Mouse (Mus musculus) limb, embryonic 13.5 days (tissue): Measurements from ENCODE around the gene Bcl2l12. TPM values are rescaled to one million over a fixed set of nuclear protein-coding genes. Genes with fewer than 3 reads are reported as not detected.
A peak's percentile ranks its signal among the peaks of the same experiment; 100 is the strongest.

Source experiments
- ATAC-seq: fragments of 200-750 bp; cut with Nextera tagmentation; 2 replicates; pipeline ENCODE4 v1.8.0; 2017; ENCODE audit warnings: low read depth, moderate number of reproducible peaks, moderate TSS enrichment; ENCODE audit not compliant: low FRiP score
- H3K27ac ChIP-seq: fragments of 300-500 bp; sonication (generic); 2 replicates; pipeline ENCODE4 v1.5.1; 2015; ENCODE audit warnings: inconsistent platforms, mild to moderate bottlenecking, moderate library complexity
- H3K27me3 ChIP-seq: fragments of 300-500 bp; sonication (generic); 2 replicates; pipeline ENCODE4 v1.6.1; 2015; ENCODE audit warnings: mild to moderate bottlenecking, inconsistent platforms
- H3K36me3 ChIP-seq: fragments of 300-500 bp; sonication (generic); 2 replicates; pipeline ENCODE4 v1.6.1; 2015; ENCODE audit warnings: inconsistent platforms, mild to moderate bottlenecking, moderate library complexity
- H3K4me1 ChIP-seq: fragments of 300-500 bp; sonication (generic); 2 replicates; pipeline ENCODE4 v1.6.1; 2015; ENCODE audit warnings: inconsistent platforms
- H3K4me2 ChIP-seq: fragments of 300-500 bp; sonication (generic); replicated peaks from 2 replicates; pipeline ENCODE4 v1.6.1; 2015; ENCODE audit warnings: inconsistent platforms, mild to moderate bottlenecking, moderate library complexity
- H3K4me3 ChIP-seq: fragments of 300-500 bp; sonication (generic); 2 replicates; pipeline ENCODE4 v1.5.1; 2015; ENCODE audit warnings: moderate library complexity, mild to moderate bottlenecking, inconsistent platforms
- H3K9ac ChIP-seq: fragments of 300-500 bp; sonication (generic); 2 replicates; pipeline ENCODE4 v1.6.1; 2015; ENCODE audit warnings: mild to moderate bottlenecking, inconsistent platforms
- H3K9me3 ChIP-seq: fragments of 300-500 bp; sonication (generic); 2 replicates; pipeline ENCODE4 v1.6.1; 2016; ENCODE audit warnings: inconsistent platforms
- WGBS: fragments of 180-500 bp; shearing (Covaris S2); methylation state at CpG from one replicate; pipeline ENCODE4 v1.1.7; 2015; 5-methylcytosine and 5-hydroxymethylcytosine counted together
- microRNA-seq: library from miRNA; unstranded; fragments of <30 nt; microRNA quantifications from one replicate; pipeline ENCODE4, GENCODE M21; 2016
- polyA plus RNA-seq: library from polyadenylated mRNA; unstranded; fragments of >200 nt; fragmentation: Nextera tagmentation; extraction: Ambion mirVana; gene quantifications from 2 replicates; pipeline ENCODE4 v1.2.1, GENCODE M21; 2015

The Bcl2l12 gene
- polyA plus RNA-seq, 1 experiment from 2014 or later = 77.3 TPM

DNA sequence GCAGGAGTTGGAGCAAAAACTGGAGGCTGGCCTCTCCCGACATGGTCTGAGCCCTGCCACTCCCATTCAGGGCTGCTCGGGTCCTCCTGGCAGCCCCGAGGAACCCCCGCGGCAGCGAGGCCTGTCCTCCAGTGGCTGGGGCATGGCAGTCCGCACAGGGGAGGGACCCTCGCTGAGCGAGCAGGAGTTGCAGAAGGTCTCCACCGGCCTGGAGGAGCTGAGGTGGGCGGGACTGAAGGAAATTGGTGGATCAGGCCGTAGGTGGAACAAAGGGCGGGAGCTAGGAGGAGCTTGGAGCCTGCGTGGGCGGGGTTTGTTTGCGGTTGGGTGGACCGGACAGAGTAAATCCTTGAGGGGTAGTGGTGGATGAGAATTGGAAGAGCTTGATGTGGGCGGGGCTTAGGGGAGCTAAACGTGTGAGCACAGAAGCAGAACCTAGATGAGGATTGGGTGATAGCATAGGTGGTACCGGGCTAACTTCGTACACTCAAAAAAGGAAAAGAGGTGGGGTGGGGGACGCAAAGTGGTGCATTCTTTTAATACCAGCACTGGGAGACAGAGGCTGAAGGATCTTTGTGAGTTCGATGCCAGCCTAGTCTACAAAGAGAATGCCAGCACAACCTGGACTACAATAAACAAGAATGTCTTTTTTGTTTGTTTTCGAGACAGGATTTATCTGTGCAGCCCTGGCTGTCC, 45.8 kb downstream of the Bcl2l12 start:
- WGBS = 7% methylated on average over 24 of the region's 24 CpGs
- no peaks in the 10 kb centered on the region for H3K9me3 ChIP-seq
- peak overlapping the region; percentile 86 for H3K4me2 ChIP-seq
- H3K27ac ChIP-seq = peak overlapping the region; percentile 61; the same call in 1 of the 2 replicates
- H3K4me1 ChIP-seq = peaks cover 10% of the 10 kb centered on the region
- ATAC-seq = peak; percentile 92
- H3K4me3 ChIP-seq = peak overlapping the region; percentile 54
- H3K27me3 ChIP-seq = peaks cover 41% of the 10 kb centered on the region
- no peaks in the 10 kb centered on the region for H3K36me3 ChIP-seq
- peak overlapping the region; percentile 76 for H3K9ac ChIP-seq

DNA sequence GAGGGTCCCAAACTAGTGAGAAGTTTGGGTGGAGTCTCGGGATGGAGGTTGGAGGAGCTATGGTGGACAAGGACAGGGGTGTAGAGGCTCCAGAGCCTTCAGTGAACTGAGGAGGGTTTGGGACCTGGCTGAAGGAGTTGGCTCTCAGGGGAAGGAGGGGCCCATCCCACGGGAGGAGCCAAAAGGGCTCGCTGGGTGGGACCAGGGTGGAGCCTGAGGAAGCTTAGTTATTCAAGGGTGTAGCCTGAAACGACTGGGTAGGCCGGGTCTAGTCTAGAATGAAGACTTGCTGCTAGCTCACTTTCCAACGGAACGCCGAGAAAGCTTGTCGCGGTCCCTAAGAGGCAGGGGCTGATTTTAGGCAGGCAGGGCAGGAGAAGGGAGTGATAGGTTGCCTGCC, 46.6 kb downstream of the Bcl2l12 start:
- peak overlapping the region; percentile 76 for H3K9ac ChIP-seq
- H3K36me3 ChIP-seq = no peaks in the 10 kb centered on the region
- WGBS = 0% methylated on average over 10 of the region's 10 CpGs
- peaks cover 10% of the 10 kb centered on the region for H3K4me1 ChIP-seq
- peak; percentile 55 for ATAC-seq
- peak overlapping the region; percentile 86 for H3K4me2 ChIP-seq
- H3K27ac ChIP-seq = no peak overlapping the region
- no peaks in the 10 kb centered on the region for H3K9me3 ChIP-seq
- peaks cover 49% of the 10 kb centered on the region for H3K27me3 ChIP-seq
- peak overlapping the region; percentile 54 for H3K4me3 ChIP-seq

DNA sequence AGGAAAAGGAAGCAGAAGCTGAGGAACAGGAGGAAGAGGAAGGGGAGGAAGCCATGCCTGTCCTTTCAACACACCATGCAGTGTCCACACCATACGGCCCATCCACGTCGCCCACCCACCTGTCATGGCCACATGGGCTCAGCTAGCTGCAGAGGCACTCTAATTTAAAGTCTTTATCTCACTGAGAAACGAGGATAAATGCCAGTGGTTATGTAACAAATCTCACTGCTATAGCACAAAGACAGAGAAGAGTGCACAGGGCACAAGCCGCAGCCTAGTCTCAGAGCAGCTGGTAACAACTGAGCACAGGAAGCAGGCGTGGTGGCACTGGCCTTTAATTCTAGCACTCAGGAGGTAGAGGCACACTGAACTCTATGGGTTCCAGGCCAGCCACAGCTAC, 48.6 kb downstream of the Bcl2l12 start:
- Histone ChIP-seq H3K4me1 (peaks cover 10% of the 10 kb centered on the region), H3K4me2 (no peak overlapping the region), H3K9ac (no peak overlapping the region), H3K36me3 (no peaks in the 10 kb centered on the region), H3K9me3 (no peaks in the 10 kb centered on the region), H3K27ac (no peak overlapping the region), H3K4me3 (no peak overlapping the region), H3K27me3 (peaks cover 49% of the 10 kb centered on the region)
- ATAC-seq = no peak
- WGBS = 75% methylated on average over 6 of the region's 6 CpGs

DNA sequence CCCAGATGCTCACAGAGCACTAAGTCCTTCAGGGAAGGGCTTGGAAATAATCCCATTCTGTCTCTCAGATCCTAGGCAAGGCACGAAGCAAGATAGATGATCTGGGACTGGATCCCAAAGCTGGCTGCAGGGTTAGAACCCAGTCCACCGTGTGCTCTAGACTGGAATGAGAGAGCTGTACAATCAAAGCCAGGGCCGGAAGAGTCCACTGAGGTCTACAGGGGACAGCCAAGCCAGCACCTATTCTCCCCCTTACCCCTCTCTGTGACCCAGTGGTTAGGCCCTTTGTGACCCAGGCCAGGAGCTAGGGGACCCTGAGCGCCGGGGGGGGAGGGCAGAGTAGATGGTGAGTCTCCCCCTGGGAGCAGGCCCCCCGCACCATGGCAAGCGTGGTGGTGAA, 55.6 kb downstream of the Bcl2l12 start, which contains the start of gene Tsks:
Gene Tsks, plus strand, starts transcription at position 301 of the 400 bp plus-strand sequence.
- WGBS = 79% methylated on average over 7 of the region's 7 CpGs
- ATAC-seq = no peak
- no peaks in the 10 kb centered on the region for H3K4me1 ChIP-seq

More for the DNA sequence above, 55.6 kb downstream of the Bcl2l12 start, which contains the start of gene Tsks:
- no peak within 1 kb of the TSS for H3K4me3 ChIP-seq
- H3K4me2 ChIP-seq = no peak within 1 kb of the TSS
- no peaks in the 10 kb centered on the region for H3K36me3 ChIP-seq
- peaks cover 9% of the 10 kb centered on the region for H3K27me3 ChIP-seq
- no peak within 1 kb of the TSS for H3K27ac ChIP-seq
- H3K9ac ChIP-seq = no peak within 1 kb of the TSS
- H3K9me3 ChIP-seq = no peaks in the 10 kb centered on the region

Small RNA genes within 50 kb of the gene (microRNA-seq; reads per million reads assigned to microRNA genes)
- gene Mir7054 = 0.52 reads per million

Other genes with a start within 250 kb of the Bcl2l12 start
- gene Zfp473, start 247.7 kb downstream of the Bcl2l12 start, polyA plus RNA-seq = 1.7 and 1.8 TPM in 2 replicates
- 97.3 and 102 TPM in 2 replicates for gene Nup62, start 182.6 kb downstream of the Bcl2l12 start, polyA plus RNA-seq
- 1.4 and 2.5 TPM in 2 replicates for gene Il4i1, start 182.3 kb downstream of the Bcl2l12 start, polyA plus RNA-seq
- gene Atf5, start 182.1 kb downstream of the Bcl2l12 start, polyA plus RNA-seq = 3.2 and 3.6 TPM in 2 replicates
- 112 and 122 TPM in 2 replicates for gene Akt1s1, start 149.7 kb downstream of the Bcl2l12 start, polyA plus RNA-seq
- 86.0 and 90.5 TPM in 2 replicates for gene Tbc1d17, start 149.6 kb downstream of the Bcl2l12 start, polyA plus RNA-seq
- 33.1 and 33.9 TPM in 2 replicates for gene Pnkp, start 141.6 kb downstream of the Bcl2l12 start, polyA plus RNA-seq
- gene Ptov1, start 128.9 kb downstream of the Bcl2l12 start, polyA plus RNA-seq = 502 and 514 TPM in 2 replicates
- 118 and 119 TPM in 2 replicates for gene Med25, start 106.0 kb downstream of the Bcl2l12 start, polyA plus RNA-seq
- gene Fuz, start 102.6 kb downstream of the Bcl2l12 start, polyA plus RNA-seq = 23.0 and 25.8 TPM in 2 replicates
- gene Ap2a1, start 69.2 kb downstream of the Bcl2l12 start, polyA plus RNA-seq = 76.1 and 81.6 TPM in 2 replicates
- gene Tsks, start 55.5 kb downstream of the Bcl2l12 start, polyA plus RNA-seq = 0.23 and 0.25 TPM in 2 replicates
- 33.9 and 35.0 TPM in 2 replicates for gene Cpt1c, start 23.9 kb downstream of the Bcl2l12 start, polyA plus RNA-seq
- 670 and 703 TPM in 2 replicates for gene Prmt1, start 12.1 kb downstream of the Bcl2l12 start, polyA plus RNA-seq
- gene Irf3, start 1.1 kb downstream of the Bcl2l12 start, polyA plus RNA-seq = 94.6 and 96.8 TPM in 2 replicates
- gene Scaf1, start 17.7 kb upstream of the Bcl2l12 start, polyA plus RNA-seq = 38.6 and 40.7 TPM in 2 replicates
- 27.5 and 29.1 TPM in 2 replicates for gene Rras, start 19.2 kb upstream of the Bcl2l12 start, polyA plus RNA-seq
- gene Prr12, start 54.2 kb upstream of the Bcl2l12 start, polyA plus RNA-seq = 14.5 and 15.3 TPM in 2 replicates
- gene Nosip, start 63.7 kb upstream of the Bcl2l12 start, polyA plus RNA-seq = 71.2 and 71.4 TPM in 2 replicates
- 22.3 and 24.5 TPM in 2 replicates for gene Prrg2, start 64.0 kb upstream of the Bcl2l12 start, polyA plus RNA-seq
- 462 and 483 TPM in 2 replicates for gene Rcn3, start 93.5 kb upstream of the Bcl2l12 start, polyA plus RNA-seq
- 44.0 and 45.4 TPM in 2 replicates for gene Fcgrt, start 105.1 kb upstream of the Bcl2l12 start, polyA plus RNA-seq
- 1,512 and 1,535 TPM in 2 replicates for gene Rps11, start 125.7 kb upstream of the Bcl2l12 start, polyA plus RNA-seq
- gene Rpl13a, start 130.0 kb upstream of the Bcl2l12 start, polyA plus RNA-seq = 1,305 and 1,326 TPM in 2 replicates
- 0.60 and 0.75 TPM in 2 replicates for gene Gm45713, start 137.5 kb upstream of the Bcl2l12 start, polyA plus RNA-seq
- gene Flt3l, start 137.7 kb upstream of the Bcl2l12 start, polyA plus RNA-seq = 1.0 and 1.2 TPM in 2 replicates
- 86.9 and 87.1 TPM in 2 replicates for gene Pih1d1, start 155.6 kb upstream of the Bcl2l12 start, polyA plus RNA-seq
- 45.1 and 46.4 TPM in 2 replicates for gene Aldh16a1, start 155.9 kb upstream of the Bcl2l12 start, polyA plus RNA-seq
- 0.19 and 0.23 TPM in 2 replicates for gene Slc17a7, start 165.2 kb upstream of the Bcl2l12 start, polyA plus RNA-seq
- gene Gfy, start 180.9 kb upstream of the Bcl2l12 start, polyA plus RNA-seq = not detected in 2 replicates
- not detected in 2 replicates for gene Pth2, start 182.3 kb upstream of the Bcl2l12 start, polyA plus RNA-seq
- gene Ccdc155, start 206.2 kb upstream of the Bcl2l12 start, polyA plus RNA-seq = 0.93 and 1.4 TPM in 2 replicates
- gene Dkkl1, start 213.4 kb upstream of the Bcl2l12 start, polyA plus RNA-seq = 1.3 and 1.4 TPM in 2 replicates
- 259 and 263 TPM in 2 replicates for gene Tead2, start 217.0 kb upstream of the Bcl2l12 start, polyA plus RNA-seq
- 1.3 and 2.1 TPM in 2 replicates for gene Cd37, start 240.4 kb upstream of the Bcl2l12 start, polyA plus RNA-seq
- 0.28 and 0.43 TPM in 2 replicates for gene Slc6a16, start 242.4 kb upstream of the Bcl2l12 start, polyA plus RNA-seq